Mouse (Mus musculus) erythroblast, embryonic 14.5 days (primary cell): ENCODE data around the gene Sorcs3. TPM values are rescaled to one million over a fixed set of nuclear protein-coding genes. Genes with fewer than 3 reads are reported as not detected.

Experiments
- H3K27me3 ChIP-seq: 2 replicates; pipeline ENCODE4 v1.6.1; 2012; ENCODE audit warnings: inconsistent platforms; ENCODE audit not compliant: control insufficient read depth
- H3K36me3 ChIP-seq: 2 replicates; pipeline ENCODE4 v1.6.1; 2012; ENCODE audit warnings: mild to moderate bottlenecking, inconsistent platforms; ENCODE audit not compliant: control insufficient read depth
- H3K4me1 ChIP-seq: 2 replicates; pipeline ENCODE4 v1.6.1; 2012; ENCODE audit warnings: inconsistent platforms; ENCODE audit not compliant: control insufficient read depth
- H3K4me3 ChIP-seq: replicated peaks from 2 replicates; pipeline ENCODE3; 2012; ENCODE audit warnings: moderate library complexity, mild to moderate bottlenecking, inconsistent platforms
- H3K9me3 ChIP-seq: 2 replicates; pipeline ENCODE4 v1.6.1; 2012; ENCODE audit warnings: low read length, inconsistent platforms, mixed read lengths; ENCODE audit not compliant: control insufficient read depth
- GATA1 ChIP-seq: IDR thresholded peaks from 2 replicates; pipeline ENCODE4 v1.6.1; 2012; ENCODE audit warnings: low read length, inconsistent platforms, mixed read lengths
- TAL1 ChIP-seq: IDR thresholded peaks from 3 replicates; pipeline ENCODE4 v1.6.1; 2012; ENCODE audit warnings: low read length, inconsistent platforms, mixed read lengths
- polyA plus RNA-seq: library from polyadenylated mRNA; stranded (reverse); fragments of >175 nt; gene quantifications from 2 replicates; pipeline ENCODE4 v1.2.3, GENCODE M21; 2012

Sorcs3 gene
- polyA plus RNA-seq, 1 experiment, result not detected

GRCm38 (mm10) chr19:48577169-48577568, 371.3 kb downstream of the Sorcs3 start:
- H3K36me3 ChIP-seq, result no peaks in the 10 kb centered on the region
- H3K4me3 ChIP-seq, result no peak overlapping the region
- TF ChIP-seq TAL1, result no peak
- no peak for TF ChIP-seq GATA1
- H3K27me3 ChIP-seq, result no peaks in the 10 kb centered on the region
- H3K9me3 ChIP-seq, result no peaks in the 10 kb centered on the region; the same call in 1 of the 2 replicates
- H3K4me1 ChIP-seq, result no peaks in the 10 kb centered on the region

GRCm38 (mm10) chr19:48584938-48585560, 379.2 kb downstream of the Sorcs3 start:
- Histone ChIP-seq H3K4me3 (no peak overlapping the region), H3K27me3 (no peaks in the 10 kb centered on the region), H3K36me3 (no peaks in the 10 kb centered on the region), H3K9me3 (peaks cover 19% of the 10 kb centered on the region), H3K4me1 (no peaks in the 10 kb centered on the region)
- TF ChIP-seq TAL1 (no peak), GATA1 (no peak)

- TF ChIP-seq TAL1 (no peak), GATA1 (no peak)
- Histone ChIP-seq H3K36me3 (no peaks in the 10 kb centered on the region), H3K9me3 (peaks cover 5% of the 10 kb centered on the region), H3K4me1 (no peaks in the 10 kb centered on the region), H3K4me3 (no peak overlapping the region), H3K27me3 (no peaks in the 10 kb centered on the region)
Observed at GRCm38 (mm10) chr19:48616951-48617350, 411.1 kb downstream of the Sorcs3 start.

- Histone ChIP-seq H3K36me3 (no peaks in the 10 kb centered on the region), H3K27me3 (no peaks in the 10 kb centered on the region), H3K4me1 (no peaks in the 10 kb centered on the region), H3K4me3 (no peak overlapping the region), H3K9me3 (peaks cover 27% of the 10 kb centered on the region)
- TF ChIP-seq GATA1 (no peak), TAL1 (no peak)
Observed at GRCm38 (mm10) chr19:48630671-48631327, 425.0 kb downstream of the Sorcs3 start.

- H3K36me3 ChIP-seq, result no peaks in the 10 kb centered on the region
- TF ChIP-seq GATA1 (no peak), TAL1 (no peak)
Observed at GRCm38 (mm10) chr19:48642566-48642965, 436.7 kb downstream of the Sorcs3 start.

GRCm38 (mm10) chr19:48649941-48650340, 444.1 kb downstream of the Sorcs3 start:
- no peaks in the 10 kb centered on the region for H3K4me1 ChIP-seq
- H3K27me3 ChIP-seq, result no peaks in the 10 kb centered on the region
- no peaks in the 10 kb centered on the region for H3K36me3 ChIP-seq
- H3K4me3 ChIP-seq, result no peak overlapping the region
- peaks cover 19% of the 10 kb centered on the region for H3K9me3 ChIP-seq
- TF ChIP-seq GATA1, result no peak
- TF ChIP-seq TAL1, result no peak

More at GRCm38 (mm10) chr19:48642566-48642965, 436.7 kb downstream of the Sorcs3 start:
- Histone ChIP-seq H3K4me3 (no peak overlapping the region), H3K4me1 (no peaks in the 10 kb centered on the region), H3K9me3 (peaks cover 11% of the 10 kb centered on the region; the same call in 1 of the 2 replicates), H3K27me3 (no peaks in the 10 kb centered on the region)

- no peaks in the 10 kb centered on the region for H3K4me1 ChIP-seq
- H3K36me3 ChIP-seq, result no peaks in the 10 kb centered on the region
- no peaks in the 10 kb centered on the region for H3K27me3 ChIP-seq
- TF ChIP-seq TAL1 (no peak), GATA1 (no peak)
- H3K9me3 ChIP-seq, result peaks cover 15% of the 10 kb centered on the region
- H3K4me3 ChIP-seq, result no peak overlapping the region
Observed at GRCm38 (mm10) chr19:48651617-48652016, 445.8 kb downstream of the Sorcs3 start.

- Histone ChIP-seq H3K36me3 (no peaks in the 10 kb centered on the region), H3K4me1 (no peaks in the 10 kb centered on the region), H3K27me3 (no peaks in the 10 kb centered on the region), H3K4me3 (no peak overlapping the region), H3K9me3 (peaks cover 12% of the 10 kb centered on the region)
- TF ChIP-seq TAL1 (no peak), GATA1 (no peak)
Observed at GRCm38 (mm10) chr19:48660201-48660600, 454.4 kb downstream of the Sorcs3 start.

- H3K4me3 ChIP-seq, result no peak overlapping the region
- no peaks in the 10 kb centered on the region for H3K4me1 ChIP-seq
- TF ChIP-seq GATA1 (no peak), TAL1 (no peak)
- no peaks in the 10 kb centered on the region for H3K27me3 ChIP-seq
- no peaks in the 10 kb centered on the region for H3K36me3 ChIP-seq
- peaks cover 20% of the 10 kb centered on the region for H3K9me3 ChIP-seq
Observed at GRCm38 (mm10) chr19:48679896-48680295, 474.1 kb downstream of the Sorcs3 start.

GRCm38 (mm10) chr19:48682485-48682884, 476.7 kb downstream of the Sorcs3 start:
- H3K9me3 ChIP-seq, result peaks cover 21% of the 10 kb centered on the region

More at GRCm38 (mm10) chr19:48682485-48682884, 476.7 kb downstream of the Sorcs3 start:
- TF ChIP-seq GATA1, result no peak
- TF ChIP-seq TAL1, result no peak
- Histone ChIP-seq H3K36me3 (no peaks in the 10 kb centered on the region), H3K4me1 (no peaks in the 10 kb centered on the region), H3K27me3 (no peaks in the 10 kb centered on the region), H3K4me3 (no peak overlapping the region)
